Mouse (Mus musculus) kidney, adult 2 months (tissue): ENCODE results near the gene Hsd3b7.

Experiments
- CTCF ChIP-seq: fragments of 200-500 bp; conservative IDR thresholded peaks from 2 replicates; pipeline ENCODE4 v1.5.1; 2011; ENCODE audit warnings: low read depth, mild to moderate bottlenecking, control low read depth, low read length, moderate library complexity, mixed read lengths; ENCODE audit not compliant: insufficient read depth, insufficient read length
- POLR2A ChIP-seq: fragments of 200-500 bp; IDR thresholded peaks from one replicate; pipeline ENCODE4 v1.6.1; 2011; ENCODE audit warnings: low read depth, low read length, control low read depth

DNA sequence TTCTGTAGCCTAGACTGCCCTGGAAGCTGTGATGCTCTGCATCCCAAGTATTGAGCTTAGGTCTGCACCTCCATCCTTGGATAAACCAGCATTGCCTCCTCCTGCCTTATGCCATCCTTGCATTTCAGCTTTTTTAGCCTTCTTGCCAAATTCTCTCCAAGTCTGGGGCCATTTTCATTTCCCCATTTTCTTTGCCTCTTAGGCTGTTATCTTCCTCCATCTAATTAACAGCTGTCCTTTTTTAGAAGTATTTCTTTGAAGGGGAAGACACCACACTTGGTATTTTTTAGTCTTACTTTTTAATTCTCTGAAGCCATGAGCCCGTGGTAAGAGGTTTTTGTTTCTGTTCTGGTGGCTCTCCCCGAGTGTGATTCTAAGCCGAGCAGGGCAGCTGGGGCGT, 36.8 kb upstream of the Hsd3b7 start:
- TF ChIP-seq CTCF (no peak), POLR2A (no peak)
